Mouse (Mus musculus): ENCODE results near the gene Itprid1.

DNA sequence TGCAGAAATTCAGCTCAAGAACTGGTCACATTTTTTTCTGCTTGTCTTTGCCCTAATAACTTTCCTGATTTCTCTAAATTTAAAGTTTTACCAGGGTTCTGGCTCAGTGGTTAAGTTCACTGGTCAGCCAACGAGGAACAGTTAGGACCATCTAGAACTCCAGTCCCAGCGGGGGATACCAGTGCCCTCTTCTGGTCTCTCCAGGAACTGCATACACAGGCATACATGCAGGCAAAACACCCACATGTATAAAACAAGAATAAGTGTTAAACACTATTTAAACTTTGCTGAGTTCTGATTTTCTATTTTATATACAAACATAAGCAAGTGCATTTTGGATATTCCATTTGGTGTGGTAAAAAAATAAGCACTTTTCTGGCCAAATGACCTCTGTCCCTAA, 188.8 kb downstream of the Itprid1 start:
- TF ChIP-seq CTCF (conservative IDR thresholded peaks at IDR 0.05; ENCODE audit: insufficient read depth, insufficient read length, low read depth, low read length) (0 out of 2 replicates have a peak, but pooled peaks have one; percentile 20), POLR2A (IDR thresholded peaks at IDR 0.05; ENCODE audit: low read depth, low read length) (no peak)
